Comparison of ENCODE assay signal across 23 mouse cellular contexts in genomic region chr17:67544410-67544809, GRCm38 (mm10).
"Had no signal": no experiment of that assay in that cellular context is flagged by ENCODE, and none has a peak within 500 bp of the region (broad histone marks: within the 10 kb centered on the region; RNA-seq: fewer than 3 reads in every experiment).

No protein-coding gene starts in this region.

- H3K27ac ChIP-seq: hindbrain, embryonic 15.5 days; intestine, embryonic 15.5 days; layer of hippocampus, adult 2 months; limb, embryonic 10.5 days; limb, embryonic 13.5 days; liver, embryonic 12.5 days; liver, embryonic 15.5 days; lung, embryonic 15.5 days; midbrain, embryonic 12.5 days; midbrain, embryonic 15.5 days; neural tube, embryonic 12.5 days; neural tube, embryonic 15.5 days; stomach, embryonic 15.5 days had no signal

- H3K4me2 ChIP-seq: hindbrain, embryonic 15.5 days; intestine, embryonic 15.5 days; limb, embryonic 13.5 days; liver, embryonic 12.5 days; liver, embryonic 15.5 days; lung, embryonic 15.5 days; midbrain, embryonic 12.5 days; midbrain, embryonic 15.5 days; neural tube, embryonic 12.5 days; neural tube, embryonic 15.5 days; stomach, embryonic 15.5 days had no signal

- H3K9me3 ChIP-seq: hindbrain, embryonic 15.5 days; intestine, embryonic 15.5 days; limb, embryonic 10.5 days; lung, embryonic 15.5 days; midbrain, embryonic 15.5 days; neural tube, embryonic 12.5 days; neural tube, embryonic 15.5 days; stomach, embryonic 15.5 days had no signal

- H3K4me3 ChIP-seq: hindbrain, embryonic 15.5 days; intestine, embryonic 15.5 days; layer of hippocampus, adult 2 months; limb, embryonic 10.5 days; limb, embryonic 13.5 days; liver, embryonic 12.5 days; liver, embryonic 15.5 days; lung, embryonic 15.5 days; megakaryocyte, embryonic 14.5 days; midbrain, embryonic 12.5 days; midbrain, embryonic 15.5 days; neural tube, embryonic 12.5 days; neural tube, embryonic 15.5 days; stomach, embryonic 15.5 days had no signal

- DNase-seq: layer of hippocampus, adult 9-11 months; liver; lung, adult 18-20 months; lung, postnatal 10 days; lung, postnatal 36 days; retina, postnatal 1 day; right cerebral cortex, postnatal 25 days; spleen, adult 18-20 months; thymus, postnatal 25 days had no signal

- ATAC-seq: intestine, embryonic 15.5 days; liver, embryonic 12.5 days; midbrain, embryonic 15.5 days had no signal

- H3K9ac ChIP-seq: hindbrain, embryonic 15.5 days; intestine, embryonic 15.5 days; limb, embryonic 13.5 days; liver, embryonic 12.5 days; liver, embryonic 15.5 days; lung, embryonic 15.5 days; midbrain, embryonic 12.5 days; midbrain, embryonic 15.5 days; neural tube, embryonic 12.5 days; neural tube, embryonic 15.5 days; stomach, embryonic 15.5 days had no signal

- H3K27me3 ChIP-seq: hindbrain, embryonic 15.5 days; intestine, embryonic 15.5 days; limb, embryonic 13.5 days; liver, embryonic 12.5 days; liver, embryonic 15.5 days; lung, embryonic 15.5 days; megakaryocyte, embryonic 14.5 days; midbrain, embryonic 12.5 days; midbrain, embryonic 15.5 days; neural tube, embryonic 12.5 days; neural tube, embryonic 15.5 days; stomach, embryonic 15.5 days had no signal

- H3K36me3 ChIP-seq: hindbrain, embryonic 15.5 days; intestine, embryonic 15.5 days; limb, embryonic 10.5 days; limb, embryonic 13.5 days; liver, embryonic 12.5 days; liver, embryonic 15.5 days; lung, embryonic 15.5 days; midbrain, embryonic 12.5 days; midbrain, embryonic 15.5 days; neural tube, embryonic 12.5 days; neural tube, embryonic 15.5 days; stomach, embryonic 15.5 days had no signal

- H3K4me1 ChIP-seq: intestine, embryonic 15.5 days; limb, embryonic 13.5 days; liver, embryonic 12.5 days; liver, embryonic 15.5 days; lung, embryonic 15.5 days; megakaryocyte, embryonic 14.5 days; midbrain, embryonic 15.5 days; stomach, embryonic 15.5 days had no signal
